Mouse (Mus musculus) MEL (cell line): ENCODE results near the gene Klf8. TPM values are rescaled to one million over a fixed set of nuclear protein-coding genes. Genes with fewer than 3 reads are reported as not detected.
A peak's percentile ranks its signal among the peaks of the same experiment; 100 is the strongest.

Experiments
- DNase-seq: peaks from one replicate; pipeline ENCODE4 v3.0.0; 2011; ENCODE audit warnings: low read depth, low spot score
- H3K27ac ChIP-seq: 2 replicates; pipeline ENCODE4 v1.5.1; 2012; ENCODE audit warnings: low read depth, mild to moderate bottlenecking, control low read depth, low read length, moderate library complexity; ENCODE audit not compliant: control insufficient read depth
- H3K27me3 ChIP-seq, 2 experiments: fragments of 150-350 bp in 1 of 2; sonication (generic) in 1 of 2; 2 replicates each; pipeline ENCODE4 v1.6.1; 2012; ENCODE audit warnings: low read length in 2 of 2, mild to moderate bottlenecking in 2 of 2, improper control_type of control experiment in 1 of 2, moderate library complexity in 1 of 2; ENCODE audit not compliant: insufficient read depth in 2 of 2, control insufficient read depth in 1 of 2
- H3K36me3 ChIP-seq, 2 experiments: 2 replicates each; pipeline ENCODE4 v1.6.1; 2012 to 2014; ENCODE audit warnings: low read length in 2 of 2, improper control_type of control experiment in 1 of 2, inconsistent platforms in 1 of 2, mild to moderate bottlenecking in 1 of 2; ENCODE audit not compliant: insufficient read depth in 2 of 2, control insufficient read depth in 1 of 2
- H3K4me1 ChIP-seq, 2 experiments: fragments of 150-350 bp in 1 of 2; sonication (generic) in 1 of 2; 2 replicates each; pipeline ENCODE4 v1.6.1; 2012; ENCODE audit warnings: low read length in 2 of 2, improper control_type of control experiment in 1 of 2, mild to moderate bottlenecking in 1 of 2; ENCODE audit not compliant: insufficient read depth in 2 of 2, control insufficient read depth in 1 of 2
- H3K4me3 ChIP-seq, 2 experiments: fragments of 150-350 bp in 1 of 2; sonication (generic) in 1 of 2; 2 replicates each; pipeline ENCODE4 v1.5.1; 2012; ENCODE audit warnings: low read depth in 2 of 2, low read length in 2 of 2, mild to moderate bottlenecking in 2 of 2, moderate library complexity in 2 of 2, control low read depth in 1 of 2, improper control_type of control experiment in 1 of 2; ENCODE audit not compliant: control insufficient read depth in 1 of 2, insufficient read depth in 1 of 2
- H3K79me2 ChIP-seq: 2 replicates; pipeline ENCODE4 v1.6.1; 2012; ENCODE audit warnings: mild to moderate bottlenecking, low read length, moderate library complexity; ENCODE audit not compliant: control insufficient read depth, poor library complexity, insufficient read depth
- H3K9ac ChIP-seq: 2 replicates; pipeline ENCODE4 v1.6.1; 2012; ENCODE audit warnings: low read depth, mild to moderate bottlenecking, control low read depth, low read length, moderate library complexity; ENCODE audit not compliant: control insufficient read depth, poor library complexity, severe bottlenecking
- H3K9me3 ChIP-seq: fragments of 150-350 bp; sonication (generic); replicated peaks from 2 replicates; pipeline ENCODE4 v1.6.1; 2012; ENCODE audit warnings: mild to moderate bottlenecking, low read length, improper control_type of control experiment, moderate library complexity; ENCODE audit not compliant: insufficient read depth
- BHLHE40 ChIP-seq: IDR thresholded peaks from 2 replicates; pipeline ENCODE4 v1.6.1; 2012; ENCODE audit warnings: low read depth, mild to moderate bottlenecking, inconsistent platforms, low read length, improper control_type of control experiment, borderline replicate concordance
- CHD1 ChIP-seq: IDR thresholded peaks from 2 replicates; pipeline ENCODE4 v1.6.1; 2012; ENCODE audit warnings: low read depth, mild to moderate bottlenecking, inconsistent platforms, low read length, improper control_type of control experiment
- CHD2 ChIP-seq: IDR thresholded peaks from 2 replicates; pipeline ENCODE4 v1.6.1; 2011; ENCODE audit warnings: low read length, improper control_type of control experiment
- CTCF ChIP-seq, 3 experiments: IDR thresholded peaks in 2 of 3; conservative IDR thresholded peaks in 1 of 3; 2 replicates each; pipeline ENCODE4 v1.5.1; 2011 to 2012; ENCODE audit warnings: low read length in 3 of 3, low read depth in 2 of 3, mild to moderate bottlenecking in 2 of 3, improper control_type of control experiment in 1 of 3, inconsistent platforms in 1 of 3, mixed read lengths in 1 of 3, moderate library complexity in 1 of 3; ENCODE audit not compliant: control insufficient read depth in 1 of 3, insufficient read depth in 1 of 3, poor library complexity in 1 of 3, severe bottlenecking in 1 of 3
- ELF1 ChIP-seq: IDR thresholded peaks from 2 replicates; pipeline ENCODE4 v1.6.1; 2014; ENCODE audit warnings: low read depth, mild to moderate bottlenecking, inconsistent platforms, low read length, improper control_type of control experiment, moderate library complexity
- EP300 ChIP-seq, 2 experiments: IDR thresholded peaks; 2 replicates each; pipeline ENCODE4 v1.6.1; 2011; ENCODE audit warnings: improper control_type of control experiment in 2 of 2, low read length in 2 of 2, low read depth in 1 of 2, mild to moderate bottlenecking in 1 of 2
- ETS1 ChIP-seq: IDR thresholded peaks from 2 replicates; pipeline ENCODE4 v1.6.1; 2012; ENCODE audit warnings: low read depth, mild to moderate bottlenecking, inconsistent platforms, low read length, improper control_type of control experiment, moderate library complexity
- GABPA ChIP-seq: IDR thresholded peaks from 2 replicates; pipeline ENCODE4 v1.6.1; 2012; ENCODE audit warnings: low read depth, mild to moderate bottlenecking, inconsistent platforms, low read length, improper control_type of control experiment, moderate library complexity
- GATA1 ChIP-seq: IDR thresholded peaks from 2 replicates; pipeline ENCODE4 v1.6.1; 2011; ENCODE audit warnings: low read depth, low read length, improper control_type of control experiment
- HCFC1 ChIP-seq: IDR thresholded peaks from 2 replicates; pipeline ENCODE4 v1.6.1; 2012; ENCODE audit warnings: low read depth, mild to moderate bottlenecking, inconsistent platforms, low read length, improper control_type of control experiment, moderate library complexity
- KAT2A ChIP-seq: conservative IDR thresholded peaks from 2 replicates; pipeline ENCODE4 v1.6.1; 2012; ENCODE audit warnings: low read depth, low read length, improper control_type of control experiment, inconsistent platforms
- MAX ChIP-seq: IDR thresholded peaks from 2 replicates; pipeline ENCODE4 v1.6.1; 2011; ENCODE audit warnings: low read length, improper control_type of control experiment
- MAZ ChIP-seq: IDR thresholded peaks from 2 replicates; pipeline ENCODE4 v1.6.1; 2012; ENCODE audit warnings: low read depth, mild to moderate bottlenecking, inconsistent platforms, low read length, improper control_type of control experiment
- MYC ChIP-seq: IDR thresholded peaks from 2 replicates; pipeline ENCODE4 v1.6.1; 2011; ENCODE audit warnings: low read depth, mild to moderate bottlenecking, low read length, improper control_type of control experiment, moderate library complexity
- NELFE ChIP-seq: IDR thresholded peaks from 2 replicates; pipeline ENCODE4 v1.6.1; 2011; ENCODE audit warnings: low read depth, low read length, improper control_type of control experiment
- NRF1 ChIP-seq: IDR thresholded peaks from 2 replicates; pipeline ENCODE4 v1.6.1; 2014; ENCODE audit warnings: low read depth, mild to moderate bottlenecking, inconsistent platforms, low read length, improper control_type of control experiment, moderate library complexity; ENCODE audit not compliant: poor library complexity, insufficient read depth, severe bottlenecking
- POLR2AphosphoS5 ChIP-seq: IDR thresholded peaks from 2 replicates; pipeline ENCODE4 v1.6.1; 2012; ENCODE audit warnings: low read depth, borderline replicate concordance, mild to moderate bottlenecking, inconsistent platforms, low read length, moderate library complexity, mixed read lengths
- RAD21 ChIP-seq: IDR thresholded peaks from 2 replicates; pipeline ENCODE4 v1.6.1; 2011; ENCODE audit warnings: mild to moderate bottlenecking, low read depth, low read length, improper control_type of control experiment
- RCOR1 ChIP-seq: IDR thresholded peaks from 2 replicates; pipeline ENCODE4 v1.6.1; 2012; ENCODE audit warnings: low read depth, mild to moderate bottlenecking, inconsistent platforms, low read length, improper control_type of control experiment
- SMC3 ChIP-seq: IDR thresholded peaks from 2 replicates; pipeline ENCODE4 v1.6.1; 2011; ENCODE audit warnings: low read depth, low read length, improper control_type of control experiment
- TAL1 ChIP-seq: IDR thresholded peaks from 2 replicates; pipeline ENCODE4 v1.6.1; 2012; ENCODE audit warnings: mild to moderate bottlenecking, inconsistent platforms, low read length, moderate library complexity, mixed read lengths
- UBTF ChIP-seq: IDR thresholded peaks from 2 replicates; pipeline ENCODE4 v1.6.1; 2012; ENCODE audit warnings: low read depth, mild to moderate bottlenecking, inconsistent platforms, low read length, improper control_type of control experiment, moderate library complexity, borderline replicate concordance; ENCODE audit not compliant: insufficient read depth
- USF2 ChIP-seq, 2 experiments: IDR thresholded peaks; 2 replicates each; pipeline ENCODE4 v1.6.1; 2011 to 2012; ENCODE audit warnings: improper control_type of control experiment in 2 of 2, low read length in 2 of 2, borderline replicate concordance in 1 of 2, inconsistent platforms in 1 of 2, low read depth in 1 of 2, mild to moderate bottlenecking in 1 of 2; ENCODE audit not compliant: insufficient read depth in 1 of 2
- ZC3H11A ChIP-seq: IDR thresholded peaks from 2 replicates; pipeline ENCODE4 v1.6.1; 2012; ENCODE audit warnings: low read depth, mild to moderate bottlenecking, inconsistent platforms, low read length, improper control_type of control experiment
- ZKSCAN1 ChIP-seq: IDR thresholded peaks from 2 replicates; pipeline ENCODE4 v1.6.1; 2012; ENCODE audit warnings: low read depth, mild to moderate bottlenecking, inconsistent platforms, low read length, improper control_type of control experiment, moderate library complexity
- ZMIZ1 ChIP-seq: IDR thresholded peaks from 2 replicates; pipeline ENCODE4 v1.6.1; 2012; ENCODE audit warnings: low read depth, mild to moderate bottlenecking, inconsistent platforms, low read length, improper control_type of control experiment, moderate library complexity
- ZNF384 ChIP-seq: IDR thresholded peaks from 2 replicates; pipeline ENCODE4 v1.6.1; 2012; ENCODE audit warnings: low read depth, mild to moderate bottlenecking, inconsistent platforms, low read length, improper control_type of control experiment
- polyA plus RNA-seq, 2 experiments: library from polyadenylated mRNA; stranded (reverse) in 1 of 2; unstranded in 1 of 2; fragments of >175 nt in 1 of 2; fragments of >200 nt in 1 of 2; gene quantifications; 2 replicates each; pipeline versions ENCODE4 v1.2.1 to v1.2.4; 2012; ENCODE audit warnings: low replicate concordance in 2 of 2, low read depth in 1 of 2; ENCODE audit not compliant: insufficient read length in 2 of 2, insufficient read depth in 1 of 2, missing spikeins in 1 of 2
- total RNA-seq: library from RNA; depleted of rRNA; stranded (reverse); fragments of 300-350 nt; gene quantifications from 2 replicates; pipeline ENCODE4 v1.2.3, GENCODE M21; 2012

Klf8 gene
- total and polyA plus RNA-seq, 3 experiments = not detected

- Histone ChIP-seq H3K27ac (no peak overlapping the region), H3K4me3 (no peak overlapping the region), H3K79me2 (no peaks in the 10 kb centered on the region), H3K27me3 (no peaks in the 10 kb centered on the region), H3K9ac (no peak overlapping the region), H3K36me3 (no peaks in the 10 kb centered on the region), H3K9me3 (no peaks in the 10 kb centered on the region), H3K4me1 (no peaks in the 10 kb centered on the region)
- no peak for TF ChIP-seq HCFC1
- no peak for TF ChIP-seq CHD1
- TF ChIP-seq ZNF384 = peak; percentile 78
- no peak for TF ChIP-seq POLR2AphosphoS5
- no peak for TF ChIP-seq USF2 (IDR thresholded peaks at IDR 0.05; ENCODE audit: borderline replicate concordance in 1 of 2, insufficient read depth in 1 of 2, low read depth in 1 of 2, low read length in 2 of 2)
- peak; percentile 52 for TF ChIP-seq ZC3H11A
- no peak for TF ChIP-seq RCOR1
- TF ChIP-seq KAT2A = no peak
- no peak for TF ChIP-seq TAL1
- TF ChIP-seq ZMIZ1 = no peak
- TF ChIP-seq ZKSCAN1 = no peak
- peak; percentile 54 for TF ChIP-seq SMC3
- TF ChIP-seq MAX = no peak
- peak in 2 of 3 experiments; percentile 32 to 68; a peak in 4 of 6 replicates for TF ChIP-seq CTCF (IDR thresholded peaks at IDR 0.05 in 2 of 3, conservative IDR thresholded peaks at IDR 0.05 in 1 of 3; ENCODE audit: control insufficient read depth in 1 of 3, insufficient read depth in 1 of 3, low read depth in 2 of 3, low read length in 3 of 3, poor library complexity in 1 of 3, severe bottlenecking in 1 of 3)
- no peak for TF ChIP-seq BHLHE40
- TF ChIP-seq CHD2 = no peak
- TF ChIP-seq UBTF = no peak
- TF ChIP-seq RAD21 = peak; percentile 61
- DNase-seq = peak; percentile 25
Observed at GRCm38 (mm10) chrX:153369780-153370179, 132.5 kb downstream of the Klf8 start.

- H3K9me3 ChIP-seq = no peaks in the 10 kb centered on the region
- no peak overlapping the region; the same call in 1 of the 2 replicates for H3K27ac ChIP-seq
- peaks cover 0 to 2% of the 10 kb centered on the region in 2 experiments; a peak in 1 of 4 replicates for H3K4me1 ChIP-seq
- H3K27me3 ChIP-seq = no peaks in the 10 kb centered on the region
- peak; percentile 69 for DNase-seq
- H3K9ac ChIP-seq = no peak overlapping the region
- TF ChIP-seq ETS1 (0 out of 2 replicates have a peak, but pooled peaks have one; percentile 30), CTCF (IDR thresholded peaks at IDR 0.05 in 2 of 3, conservative IDR thresholded peaks at IDR 0.05 in 1 of 3; ENCODE audit: control insufficient read depth in 1 of 3, insufficient read depth in 1 of 3, low read depth in 2 of 3, low read length in 3 of 3, poor library complexity in 1 of 3, severe bottlenecking in 1 of 3) (no peak), POLR2AphosphoS5 (no peak), ZMIZ1 (no peak), ZC3H11A (no peak), RAD21 (no peak), GABPA (no peak), USF2 (IDR thresholded peaks at IDR 0.05; ENCODE audit: borderline replicate concordance in 1 of 2, insufficient read depth in 1 of 2, low read depth in 1 of 2, low read length in 2 of 2) (no peak), ZKSCAN1 (no peak), HCFC1 (no peak), MYC (no peak), ELF1 (no peak), CHD2 (no peak), NELFE (peak; percentile 28; the same call in 1 of the 2 replicates), RCOR1 (peak; percentile 16; the same call in 1 of the 2 replicates), ZNF384 (no peak), MAZ (no peak), BHLHE40 (no peak), EP300 (IDR thresholded peaks at IDR 0.05; ENCODE audit: low read depth in 1 of 2, low read length in 2 of 2) (peak in 1 of 2 experiments; percentile 33; a peak in 1 of 4 replicates), GATA1 (peak; percentile 78), NRF1 (no peak)
- H3K79me2 ChIP-seq = no peaks in the 10 kb centered on the region
- peaks cover 0 to 4% of the 10 kb centered on the region in 2 experiments; a peak in 1 of 4 replicates for H3K36me3 ChIP-seq
- H3K4me3 ChIP-seq = peak overlapping the region in 1 of 2 experiments; percentile 68; a peak in 3 of 4 replicates
Observed at GRCm38 (mm10) chrX:153375105-153375504, 137.8 kb downstream of the Klf8 start.
